Mouse (Mus musculus) cerebellum, adult 11 months (tissue): ENCODE measurements at regions not wholly inside any gene's neighbourhood (a gene's known extent, or its start where the extent isn't known, plus 50 kb on each side); places are given as distances from the start of the nearest gene placed in this dataset.

Experiments used
- DNase-seq: peaks from one replicate; pipeline ENCODE4 v3.0.0; 2022

DNA sequence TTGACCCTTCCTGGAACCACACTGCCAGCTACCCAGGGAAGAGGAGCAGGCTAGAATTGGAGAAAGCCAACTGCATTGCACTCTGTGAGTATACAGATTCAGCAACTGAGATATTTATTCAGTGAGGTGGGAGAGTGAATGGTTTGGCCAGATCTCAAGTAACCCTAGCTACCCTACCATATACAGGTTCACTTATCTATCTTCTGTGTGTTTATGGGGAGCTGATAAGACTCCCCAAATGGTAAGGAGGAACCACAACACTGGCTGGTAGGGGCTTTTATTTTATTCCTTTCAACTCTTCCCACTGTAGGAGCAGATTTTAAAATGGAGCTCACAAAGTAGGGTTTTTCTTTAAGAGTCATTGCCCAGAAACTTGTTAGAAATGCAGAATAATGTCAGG, 62.9 kb downstream of the Arrdc3 start:
- DNase-seq: no peak

GRCm38 (mm10) chr13:80947705-80948104, 64.5 kb downstream of the Arrdc3 start:
- no peak for DNase-seq

DNA sequence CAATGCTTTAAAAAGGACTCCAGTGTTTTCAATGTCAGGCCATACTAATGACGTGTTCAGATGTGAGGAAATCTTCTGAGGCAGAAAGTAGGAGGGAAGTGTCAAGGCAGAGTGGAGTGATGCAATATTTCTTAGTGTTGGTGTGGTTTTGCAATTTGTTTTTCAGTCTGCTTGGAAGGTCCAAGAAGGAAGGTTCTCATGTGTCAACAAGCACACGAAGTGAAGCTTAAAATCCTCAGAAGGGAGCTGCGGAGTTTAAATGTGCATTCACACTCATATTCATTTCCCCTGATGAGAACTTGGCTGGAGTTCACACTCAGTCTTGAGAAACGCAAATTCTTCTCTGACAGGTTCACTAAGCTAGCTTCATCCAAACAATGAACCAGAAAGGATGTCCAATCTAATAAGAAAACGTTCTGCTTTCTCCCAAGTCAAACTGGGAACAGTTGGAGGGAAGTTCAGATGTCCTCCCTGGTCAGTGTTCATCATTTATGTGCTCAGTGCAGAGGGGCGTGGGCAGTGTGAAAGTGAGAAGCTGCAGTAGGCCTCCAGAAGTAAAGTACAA, 66.0 kb downstream of the Arrdc3 start:
- DNase-seq: no peak

- no peak for DNase-seq
Observed at GRCm38 (mm10) chr13:80950239-80950638, 67.1 kb downstream of the Arrdc3 start.

GRCm38 (mm10) chr13:80950803-80951202, 67.6 kb downstream of the Arrdc3 start:
- DNase-seq: no peak

DNA sequence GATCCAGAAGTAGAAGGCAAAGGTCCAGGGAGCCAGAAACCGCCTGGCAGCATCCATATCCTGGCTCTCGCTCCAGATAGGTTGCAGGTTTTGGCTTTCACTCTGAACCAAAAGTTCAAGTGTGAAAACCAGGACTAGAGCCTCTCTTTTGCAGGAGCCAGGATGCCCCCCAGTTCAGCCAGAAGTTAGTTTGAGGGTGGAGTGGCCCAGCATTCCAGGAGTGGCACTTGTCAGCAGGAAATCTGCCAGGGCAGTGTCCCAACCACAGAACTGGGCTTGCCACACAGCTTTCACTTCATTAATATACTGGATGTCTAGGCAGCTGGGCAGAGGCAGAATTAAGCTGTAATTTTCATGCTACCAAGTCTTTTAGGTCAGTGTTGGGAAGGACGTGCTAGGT, 68.1 kb downstream of the Arrdc3 start:
- no peak for DNase-seq

DNA sequence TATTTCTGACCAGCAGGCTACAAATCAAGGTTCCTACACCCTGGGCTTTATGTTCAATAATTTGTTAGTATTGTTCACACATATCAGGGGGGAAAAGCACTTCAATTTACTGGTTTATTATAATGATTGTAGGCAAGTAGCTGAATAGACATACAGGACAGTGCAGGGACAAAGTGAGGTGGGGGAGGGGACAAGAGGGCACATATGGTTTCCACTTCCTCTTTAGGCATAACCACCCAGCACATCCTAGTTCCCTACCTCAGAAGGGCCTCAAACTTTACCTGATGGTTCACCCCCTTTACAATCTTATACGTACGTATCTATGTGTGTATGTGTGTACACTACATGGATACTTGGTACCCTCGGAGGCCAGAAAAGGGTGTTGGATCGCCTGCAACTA, 69.7 kb downstream of the Arrdc3 start:
- DNase-seq: no peak

DNA sequence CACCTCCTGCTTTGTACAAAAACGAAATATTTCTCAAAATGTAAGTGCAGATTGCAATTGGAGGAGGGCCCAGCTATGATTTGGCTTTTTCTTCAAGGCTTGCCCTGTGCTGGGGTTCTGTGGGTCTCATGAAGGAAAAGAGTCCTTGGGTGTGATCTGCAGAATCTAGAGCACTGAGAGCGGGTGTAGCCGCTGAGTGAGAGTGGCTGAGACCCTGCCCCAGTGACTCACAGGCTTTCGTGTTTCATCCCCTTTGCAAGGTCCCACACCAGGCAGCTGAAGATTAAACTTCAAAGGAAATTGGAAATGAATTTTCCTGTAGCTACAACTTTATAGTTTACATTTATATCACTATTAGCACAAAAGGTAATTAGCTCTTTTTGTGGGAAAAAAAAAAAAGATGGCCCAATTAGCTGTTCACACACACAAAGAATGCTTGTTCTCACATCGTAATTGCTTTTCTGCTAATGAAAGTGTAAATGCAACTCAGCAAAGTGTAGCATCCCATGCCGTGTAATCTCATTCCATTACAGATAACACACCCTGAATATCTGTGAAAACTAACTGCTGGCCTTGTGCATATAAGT, 71.0 kb downstream of the Arrdc3 start:
- no peak for DNase-seq

GRCm38 (mm10) chr13:80956966-80957365, 73.8 kb downstream of the Arrdc3 start:
- no peak for DNase-seq

DNA sequence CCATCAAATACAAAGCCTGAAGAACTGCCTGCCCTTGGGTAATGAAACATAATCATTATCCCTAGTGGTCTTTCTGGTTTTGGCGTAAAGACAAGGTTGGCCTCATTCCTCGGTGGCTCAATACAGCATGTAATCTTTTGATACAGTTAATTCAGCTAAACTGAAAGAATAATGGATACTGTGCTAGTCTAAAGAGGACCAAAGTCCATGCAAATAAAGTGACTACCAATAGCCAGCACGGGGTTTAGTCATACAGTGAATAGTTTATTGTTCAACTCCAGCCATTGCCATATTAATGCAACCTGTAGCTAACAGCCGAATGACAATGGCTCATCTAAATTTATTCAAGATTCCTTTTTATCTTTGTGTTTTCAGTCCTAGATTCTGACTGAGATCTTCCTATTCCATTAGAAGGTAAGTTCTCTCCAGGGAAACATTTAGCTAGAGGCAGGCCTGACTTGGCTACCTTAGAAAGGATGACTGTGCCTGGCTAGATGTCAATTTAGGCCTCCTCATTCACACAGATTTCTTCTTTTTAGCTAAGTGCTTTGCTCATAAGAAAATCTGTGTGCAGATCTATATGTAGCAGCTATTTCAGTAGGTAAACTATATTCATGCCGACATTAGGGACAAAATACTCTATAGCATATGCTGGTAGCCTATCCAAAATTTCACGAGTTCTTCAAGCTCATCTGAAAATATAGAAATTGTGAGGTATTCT, 74.4 kb downstream of the Arrdc3 start:
- no peak for DNase-seq

DNA sequence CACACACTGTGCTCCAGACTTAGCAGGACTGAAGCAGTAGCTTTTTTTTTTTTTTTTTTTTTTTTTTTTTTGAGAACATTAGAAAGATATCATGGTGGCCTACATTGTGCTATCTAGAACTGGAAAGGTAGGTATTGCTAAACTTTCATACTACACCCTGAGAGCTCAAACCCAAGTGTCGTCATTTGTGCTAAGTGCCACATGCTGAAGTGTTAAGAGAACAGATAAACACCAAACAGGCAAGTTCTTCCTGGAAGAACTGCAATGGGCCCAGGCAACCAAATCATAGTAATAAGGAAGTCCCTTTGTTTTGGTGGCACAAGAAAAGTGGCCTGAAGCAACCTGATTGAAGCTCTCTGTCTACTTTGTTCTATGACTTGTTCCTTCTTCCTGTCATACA, 76.6 kb downstream of the Arrdc3 start:
- no peak for DNase-seq

GRCm38 (mm10) chr13:80961985-80962617, 78.9 kb downstream of the Arrdc3 start:
- no peak for DNase-seq

DNA sequence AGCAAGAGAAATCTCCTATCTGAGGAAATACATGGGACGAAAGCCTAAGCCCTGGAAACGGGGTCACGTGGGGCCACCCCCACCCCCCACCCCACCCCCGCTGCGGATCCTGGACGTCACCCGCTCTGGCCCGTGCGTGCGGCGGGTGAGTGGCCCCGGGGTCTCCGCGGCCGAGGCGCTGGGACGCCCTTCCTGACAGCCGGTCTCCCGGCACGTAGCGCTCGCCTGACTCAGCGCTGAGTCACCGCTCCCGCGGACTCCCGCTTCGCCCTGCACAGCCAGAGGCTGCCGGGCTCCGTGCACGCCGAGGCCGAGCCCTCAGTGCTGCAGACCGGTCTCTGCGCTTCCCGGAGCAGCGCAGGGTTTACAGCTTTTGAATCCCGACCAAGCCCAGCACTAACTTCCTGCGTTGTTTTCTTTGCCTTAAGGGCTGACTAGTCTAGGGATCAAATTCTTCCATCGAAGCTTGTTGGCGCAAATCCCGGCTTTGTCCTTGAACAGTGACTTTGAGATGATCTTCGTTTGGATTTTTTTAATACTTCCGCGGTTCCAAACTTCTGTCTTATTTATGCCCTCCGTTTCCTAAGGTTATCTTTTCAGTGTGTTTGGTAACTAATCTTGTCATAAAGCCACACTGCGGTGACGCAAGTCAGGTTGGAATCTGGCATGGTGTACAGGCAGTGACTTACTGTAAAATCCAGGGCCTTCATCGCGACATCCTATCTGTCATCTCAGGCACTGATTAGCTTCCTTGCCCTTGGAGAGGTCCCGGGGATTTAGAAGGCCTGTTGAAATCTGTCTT, 79.8 kb downstream of the Arrdc3 start:
- peak; percentile 59 for DNase-seq

GRCm38 (mm10) chr13:80963591-80963940, 80.4 kb downstream of the Arrdc3 start:
- peak; percentile 13 for DNase-seq

DNA sequence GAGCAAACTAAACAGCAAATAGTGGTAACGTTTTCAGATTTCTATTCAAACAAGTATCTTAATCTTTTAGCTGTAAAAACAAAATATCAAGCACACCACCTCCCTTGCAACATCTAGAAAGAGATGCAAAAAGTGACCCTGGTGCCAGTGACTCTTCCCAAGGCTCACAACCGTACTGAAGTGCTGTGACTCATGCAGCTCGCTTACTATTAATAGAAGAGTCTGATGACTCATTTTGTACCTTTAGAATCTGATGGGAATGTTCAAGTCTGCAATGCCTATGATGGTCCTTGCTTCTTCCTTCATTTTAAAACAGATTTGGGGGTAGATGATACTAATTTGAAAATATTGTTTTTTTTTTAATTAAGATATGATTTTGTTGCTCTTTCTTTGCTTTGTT, 88.5 kb downstream of the Arrdc3 start:
- no peak for DNase-seq

DNA sequence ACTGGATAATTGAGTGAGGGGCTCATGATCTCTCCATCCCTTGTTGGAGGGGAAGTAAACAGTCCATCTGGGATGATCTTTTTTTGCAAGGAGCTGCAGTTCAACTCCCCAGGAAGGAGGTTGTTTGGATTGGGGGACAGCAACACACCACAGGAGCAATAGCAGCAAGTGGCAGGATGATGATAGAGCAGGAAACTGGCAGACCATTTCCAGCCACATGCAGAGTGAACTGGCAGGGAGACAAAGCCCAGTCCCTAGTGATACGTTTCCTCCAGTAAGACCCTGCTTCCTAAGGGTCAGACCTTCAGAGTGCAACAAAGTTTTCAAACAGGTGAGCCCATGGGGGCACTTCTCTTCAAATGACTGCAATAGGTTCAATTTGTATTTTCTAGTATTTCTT, 91.2 kb downstream of the Arrdc3 start:
- DNase-seq: no peak

- DNase-seq: no peak
Observed at GRCm38 (mm10) chr13:80977266-80977665, 94.1 kb downstream of the Arrdc3 start.

DNA sequence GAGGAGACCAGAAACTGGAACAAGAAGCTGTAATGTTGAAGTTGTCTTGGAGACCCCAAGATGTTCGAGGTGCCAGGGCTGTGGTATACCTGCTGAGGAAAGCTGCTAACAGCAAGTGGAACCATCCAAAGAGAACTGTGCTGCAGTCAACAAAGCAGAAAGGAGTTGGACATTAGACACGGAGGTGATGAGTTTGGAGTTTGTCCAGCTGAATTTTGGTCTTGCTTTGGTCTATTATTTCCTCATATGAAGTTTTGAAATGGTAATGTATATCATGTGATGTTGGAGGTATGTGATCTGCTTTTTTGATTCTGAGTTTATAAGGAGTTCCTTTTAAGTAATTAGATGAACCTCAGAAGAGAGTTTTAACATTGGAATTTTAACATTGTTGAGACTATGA, 98.0 kb downstream of the Arrdc3 start:
- no peak for DNase-seq

- no peak for DNase-seq
Observed at GRCm38 (mm10) chr13:80986657-80987056, 103.5 kb downstream of the Arrdc3 start.

- DNase-seq: no peak
Observed at GRCm38 (mm10) chr13:80989756-80990155, 106.6 kb downstream of the Arrdc3 start.

DNA sequence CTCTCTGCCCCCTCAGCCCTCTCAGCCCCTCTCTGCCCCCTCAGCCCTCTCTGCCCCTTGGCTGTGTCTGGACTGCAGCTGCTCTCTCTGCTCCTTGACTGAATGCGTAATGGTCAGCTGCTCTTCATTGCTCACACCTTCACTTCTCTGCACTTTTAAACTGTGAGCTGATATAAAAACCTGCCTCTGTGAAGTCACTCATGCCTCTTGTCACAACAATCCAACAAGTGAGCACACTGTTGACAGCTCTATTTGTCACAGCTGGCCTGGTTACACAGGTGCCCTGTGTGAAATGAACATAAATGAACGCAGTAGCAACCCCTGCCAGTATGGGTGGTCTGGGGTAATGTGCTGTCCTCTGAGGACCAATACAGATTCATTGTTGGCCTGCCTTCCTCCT, 109.2 kb downstream of the Arrdc3 start:
- DNase-seq: no peak

DNA sequence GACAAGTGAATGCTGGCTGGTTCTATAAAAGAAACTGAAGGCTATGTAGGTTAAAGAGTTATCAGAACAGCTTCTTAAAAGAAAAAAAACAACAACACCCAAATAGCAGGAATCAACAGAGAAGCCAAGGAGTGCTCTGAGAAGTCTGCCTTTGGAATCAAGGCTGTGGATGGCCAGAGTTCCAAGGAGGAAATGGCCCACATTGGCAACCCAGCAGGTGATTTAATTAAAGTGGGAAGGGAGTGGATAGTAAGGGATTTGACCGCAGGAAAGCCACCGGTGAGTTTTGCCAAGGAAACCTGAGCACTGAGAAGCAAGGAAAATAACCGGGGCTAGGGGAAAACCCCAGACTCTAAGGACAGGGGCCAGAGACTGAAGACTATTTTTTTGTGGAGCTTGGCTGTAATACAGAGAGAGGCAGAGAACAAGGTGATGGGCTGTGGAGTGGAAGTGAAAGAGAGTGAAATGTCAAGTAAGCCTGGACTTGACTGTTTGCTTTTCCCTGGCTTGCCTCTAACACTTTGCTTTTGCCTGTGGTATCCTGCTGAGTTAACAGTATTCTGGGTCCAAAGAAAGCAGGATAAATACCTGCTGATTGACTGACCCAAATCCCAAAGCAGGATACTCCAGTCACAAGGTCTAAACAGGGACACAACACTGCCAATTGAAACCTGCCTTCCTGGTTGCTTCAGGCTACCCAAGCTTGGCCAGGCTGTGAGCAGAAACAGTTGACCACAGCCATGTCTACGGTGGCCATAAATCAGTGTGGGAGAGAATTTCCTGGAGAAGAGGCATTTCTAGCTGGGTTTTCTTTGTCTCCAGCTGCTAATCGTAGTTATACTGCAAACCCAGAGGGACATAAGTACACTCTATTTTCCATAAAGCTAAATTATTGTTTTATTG, 125.9 kb downstream of the Arrdc3 start:
- DNase-seq: no peak
